Mouse (Mus musculus): ENCODE results near the gene Omd. TPM values are rescaled to one million over a fixed set of nuclear protein-coding genes. Genes with fewer than 3 reads are reported as not detected.

Omd gene
- polyA plus RNA-seq, 1 experiment from 2014 or later, result 2.0 TPM

- Histone ChIP-seq H3K4me3 (ENCODE audit: low read length) (no peak overlapping the region), H3K27me3 (ENCODE audit: control insufficient read depth, insufficient read depth, low read depth, low read length) (no peaks in the 10 kb centered on the region), H3K4me1 (replicated peaks; ENCODE audit: control insufficient read depth, insufficient read depth, low read length) (no peaks in the 10 kb centered on the region)
These were observed 46.8 kb downstream of the Omd start for GRCm38 (mm10) chr13:49629076-49629475.

GRCm38 (mm10) chr13:49639965-49640364, 57.7 kb downstream of the Omd start:
- ATAC-seq (ENCODE audit: low read depth), result no peak
- Histone ChIP-seq H3K9me3 (ENCODE audit: control insufficient read depth, low read length) (no peaks in the 10 kb centered on the region), H3K36me3 (ENCODE audit: control insufficient read depth, insufficient read depth, low read length) (no peaks in the 10 kb centered on the region)

More at GRCm38 (mm10) chr13:49629076-49629475, 46.8 kb downstream of the Omd start:
- Histone ChIP-seq H3K9ac (ENCODE audit: low read length) (no peak overlapping the region), H3K9me3 (ENCODE audit: control insufficient read depth, low read length) (no peaks in the 10 kb centered on the region), H3K4me2 (ENCODE audit: low read depth, low read length) (no peak overlapping the region), H3K36me3 (ENCODE audit: control insufficient read depth, insufficient read depth, low read length) (no peaks in the 10 kb centered on the region), H3K27ac (ENCODE audit: low read length) (no peak overlapping the region)
- 82% methylated on average over 2 of the region's 2 CpGs for WGBS
- no peak for ATAC-seq (ENCODE audit: low read depth)

More at GRCm38 (mm10) chr13:49639965-49640364, 57.7 kb downstream of the Omd start:
- Histone ChIP-seq H3K9ac (ENCODE audit: low read length) (no peak overlapping the region), H3K27ac (ENCODE audit: low read length) (no peak overlapping the region), H3K4me1 (replicated peaks; ENCODE audit: control insufficient read depth, insufficient read depth, low read length) (no peaks in the 10 kb centered on the region), H3K4me3 (ENCODE audit: low read length) (no peak overlapping the region), H3K4me2 (ENCODE audit: low read depth, low read length) (no peak overlapping the region), H3K27me3 (ENCODE audit: control insufficient read depth, insufficient read depth, low read depth, low read length) (no peaks in the 10 kb centered on the region)
- WGBS, result 98% methylated on average over 2 of the region's 2 CpGs

Other genes with a start within 250 kb of the Omd start
- gene Bicd2, start 240.9 kb upstream of the Omd start, polyA plus RNA-seq (2015; fragmentation: Nextera tagmentation; extraction: Ambion mirVana), result 31.2 and 32.1 TPM in 2 replicates
- gene Ippk, start 161.2 kb upstream of the Omd start, polyA plus RNA-seq (2015; fragmentation: Nextera tagmentation; extraction: Ambion mirVana), result 15.7 and 16.2 TPM in 2 replicates
- gene Tes3-ps, start 89.1 kb upstream of the Omd start, polyA plus RNA-seq (2015; fragmentation: Nextera tagmentation; extraction: Ambion mirVana), result 1.2 and 1.9 TPM in 2 replicates
- 1.9 and 2.3 TPM in 2 replicates for gene Ecm2, start 77.7 kb upstream of the Omd start, polyA plus RNA-seq (2015; fragmentation: Nextera tagmentation; extraction: Ambion mirVana)
- 49.3 and 51.7 TPM in 2 replicates for gene Aspn, start 38.0 kb upstream of the Omd start, polyA plus RNA-seq (2015; fragmentation: Nextera tagmentation; extraction: Ambion mirVana)
- gene Ogn, start 25.6 kb downstream of the Omd start, polyA plus RNA-seq (2015; fragmentation: Nextera tagmentation; extraction: Ambion mirVana), result 131 and 132 TPM in 2 replicates
- 33.0 and 33.2 TPM in 2 replicates for gene Cenpp, start 70.3 kb downstream of the Omd start, polyA plus RNA-seq (2015; fragmentation: Nextera tagmentation; extraction: Ambion mirVana)
- 14.7 and 15.2 TPM in 2 replicates for gene Nol8, start 70.6 kb downstream of the Omd start, polyA plus RNA-seq (2015; fragmentation: Nextera tagmentation; extraction: Ambion mirVana)
- gene Iars, start 99.6 kb downstream of the Omd start, polyA plus RNA-seq (2015; fragmentation: Nextera tagmentation; extraction: Ambion mirVana), result 53.7 and 55.1 TPM in 2 replicates
- gene Gm30302, start 216.5 kb downstream of the Omd start, polyA plus RNA-seq (2015; fragmentation: Nextera tagmentation; extraction: Ambion mirVana), result not detected in 2 replicates